In the genomic region with DNA sequence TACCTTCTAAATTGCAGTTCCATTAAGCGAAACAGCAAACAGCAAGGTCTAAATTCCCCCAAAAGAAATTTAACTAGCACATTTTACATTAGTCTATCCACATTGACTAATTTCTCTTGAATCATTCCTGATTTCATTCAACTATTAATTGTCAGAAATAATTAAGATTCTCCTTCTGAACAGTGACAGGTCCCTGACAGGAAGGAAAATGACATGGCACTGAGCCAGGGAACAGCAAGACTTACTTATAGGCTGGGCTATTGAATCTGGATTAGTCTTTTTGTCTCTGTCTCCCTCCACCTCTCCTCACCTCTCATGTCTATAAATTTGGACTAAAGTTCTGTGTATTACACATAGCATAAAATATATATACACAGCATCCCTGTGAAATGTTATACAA, we compare ENCODE assay signal across 30 mouse cellular contexts.
DNase-seq lines count a peak whose midpoint lies in the region; ATAC-seq and TF ChIP-seq lines count a peak whose summit lies in the region.
"Had no signal": no experiment of that assay in that cellular context is flagged by ENCODE, and none has a peak within 500 bp of the region (broad histone marks: within the 10 kb centered on the region; RNA-seq: fewer than 3 reads in every experiment).

No protein-coding gene starts in this region.

- no peak overlapping the region for H3K4me2 ChIP-seq in forebrain, embryonic 14.5 days (ENCODE audit: low read length)
- no peak overlapping the region for H3K4me2 ChIP-seq in forebrain, embryonic 15.5 days (replicated peaks)
- no peak overlapping the region for H3K4me2 ChIP-seq in hindbrain, embryonic 14.5 days (replicated peaks)
- no peak overlapping the region for H3K4me2 ChIP-seq in hindbrain, embryonic 12.5 days (replicated peaks)
- no peak overlapping the region for H3K4me2 ChIP-seq in midbrain, embryonic 14.5 days (ENCODE audit: low read length)
- H3K4me2 ChIP-seq in midbrain, embryonic 15.5 days, result no peak overlapping the region
- H3K4me2 ChIP-seq: embryonic facial prominence, embryonic 12.5 days; embryonic facial prominence, embryonic 15.5 days; forebrain, embryonic 13.5 days; heart, embryonic 12.5 days; heart, embryonic 15.5 days had no signal

- H3K9me3 ChIP-seq in forebrain, embryonic 14.5 days (replicated peaks; ENCODE audit: control insufficient read depth, low read length), result no peaks in the 10 kb centered on the region
- H3K9me3 ChIP-seq in forebrain, embryonic 15.5 days, result no peaks in the 10 kb centered on the region
- H3K9me3 ChIP-seq in hindbrain, embryonic 14.5 days (ENCODE audit: control insufficient read depth, low read length), result no peaks in the 10 kb centered on the region
- H3K9me3 ChIP-seq in hindbrain, embryonic 12.5 days (replicated peaks), result no peaks in the 10 kb centered on the region
- H3K9me3 ChIP-seq in midbrain, embryonic 14.5 days (ENCODE audit: control insufficient read depth, low read length), result no peaks in the 10 kb centered on the region
- H3K9me3 ChIP-seq in midbrain, embryonic 15.5 days, result no peaks in the 10 kb centered on the region
- H3K9me3 ChIP-seq: embryonic facial prominence, embryonic 12.5 days; embryonic facial prominence, embryonic 15.5 days; forebrain, embryonic 13.5 days; G1E; heart, embryonic 12.5 days; heart, embryonic 15.5 days; hindbrain, embryonic 10.5 days had no signal

- no peak for TF ChIP-seq POLR2A in brain, embryonic 14.5 days (IDR thresholded peaks at IDR 0.05; ENCODE audit: borderline replicate concordance, extremely low read depth, insufficient read depth, insufficient read length, poor library complexity, severe bottlenecking)

- peak; percentile 45 for DNase-seq in forebrain, embryonic 14.5 days (ENCODE audit: low spot score)
- peak; percentile 50 for DNase-seq in hindbrain, embryonic 14.5 days (ENCODE audit: low spot score)
- peak; percentile 38 for DNase-seq in midbrain, embryonic 14.5 days
- peak; percentile 77 for DNase-seq in brain, embryonic 14.5 days (ENCODE audit: low read depth)
- DNase-seq: adrenal gland, postnatal 10 days; adrenal gland, postnatal 36 days; B cell, adult 2 months; cerebellum, adult 11-12 months; cerebellum, adult 8-10 months; cerebellum, postnatal 25 days; gastrocnemius, postnatal 25 days; heart, adult 18-20 months; heart, postnatal 10 days; heart, postnatal 36 days; kidney, adult 18-20 months had no signal

- ATAC-seq in forebrain, embryonic 14.5 days, result 0 out of 2 replicates have a peak, but pooled peaks have one; percentile 57
- ATAC-seq in forebrain, embryonic 15.5 days (replicated peaks), result no peak; the same call in 1 of the 2 replicates
- ATAC-seq in hindbrain, embryonic 14.5 days (ENCODE audit: low FRiP score), result no peak
- ATAC-seq in hindbrain, embryonic 12.5 days (ENCODE audit: low FRiP score), result no peak
- no peak for ATAC-seq in midbrain, embryonic 14.5 days (ENCODE audit: low FRiP score, low TSS enrichment)
- ATAC-seq in midbrain, embryonic 15.5 days (replicated peaks), result no peak
- ATAC-seq: forebrain, embryonic 13.5 days; hindbrain, embryonic 16.5 days; inflammation-experienced regulatory T-cells, adult 6 months; intestine, embryonic 16.5 days; Patski had no signal

- 70% methylated on average over 1 of the region's 1 CpGs for WGBS in forebrain, embryonic 14.5 days
- WGBS in forebrain, embryonic 15.5 days, result 80% methylated on average over 1 of the region's 1 CpGs
- 79% methylated on average over 1 of the region's 1 CpGs for WGBS in hindbrain, embryonic 14.5 days
- 86% methylated on average over 1 of the region's 1 CpGs for WGBS in hindbrain, embryonic 12.5 days
- WGBS in midbrain, embryonic 14.5 days, result 92% methylated on average over 1 of the region's 1 CpGs
- WGBS in midbrain, embryonic 15.5 days, result 81% methylated on average over 1 of the region's 1 CpGs

- H3K27me3 ChIP-seq in forebrain, embryonic 14.5 days (replicated peaks; ENCODE audit: control insufficient read depth, insufficient read depth, low read length), result no peaks in the 10 kb centered on the region
- H3K27me3 ChIP-seq in forebrain, embryonic 15.5 days, result no peaks in the 10 kb centered on the region
- H3K27me3 ChIP-seq in hindbrain, embryonic 14.5 days (ENCODE audit: control insufficient read depth, insufficient read depth, low read length), result no peaks in the 10 kb centered on the region
- H3K27me3 ChIP-seq in hindbrain, embryonic 12.5 days, result no peaks in the 10 kb centered on the region
- no peaks in the 10 kb centered on the region for H3K27me3 ChIP-seq in midbrain, embryonic 14.5 days (ENCODE audit: control insufficient read depth, insufficient read depth, low read length)
- no peaks in the 10 kb centered on the region for H3K27me3 ChIP-seq in midbrain, embryonic 15.5 days (replicated peaks)
- H3K27me3 ChIP-seq: CH12.LX; embryonic facial prominence, embryonic 12.5 days; embryonic facial prominence, embryonic 15.5 days; forebrain, embryonic 13.5 days; heart, embryonic 12.5 days; heart, embryonic 15.5 days had no signal

- H3K4me1 ChIP-seq in forebrain, embryonic 14.5 days (ENCODE audit: control insufficient read depth, insufficient read depth, low read length), result no peaks in the 10 kb centered on the region
- peaks cover 1% of the 10 kb centered on the region; the same call in 1 of the 2 replicates for H3K4me1 ChIP-seq in forebrain, embryonic 15.5 days
- H3K4me1 ChIP-seq in hindbrain, embryonic 14.5 days (replicated peaks; ENCODE audit: control insufficient read depth, insufficient read depth, low read length), result no peaks in the 10 kb centered on the region
- no peaks in the 10 kb centered on the region for H3K4me1 ChIP-seq in hindbrain, embryonic 12.5 days
- no peaks in the 10 kb centered on the region for H3K4me1 ChIP-seq in midbrain, embryonic 14.5 days (ENCODE audit: control insufficient read depth, insufficient read depth, low read length)
- no peaks in the 10 kb centered on the region for H3K4me1 ChIP-seq in midbrain, embryonic 15.5 days
- H3K4me1 ChIP-seq: embryonic facial prominence, embryonic 12.5 days; embryonic facial prominence, embryonic 15.5 days; forebrain, embryonic 13.5 days; heart, embryonic 12.5 days; heart, embryonic 15.5 days; hindbrain, embryonic 10.5 days had no signal

- H3K27ac ChIP-seq in forebrain, embryonic 14.5 days (ENCODE audit: low read depth, low read length), result no peak overlapping the region
- no peak overlapping the region for H3K27ac ChIP-seq in forebrain, embryonic 15.5 days (replicated peaks)
- no peak overlapping the region for H3K27ac ChIP-seq in hindbrain, embryonic 14.5 days
- no peak overlapping the region for H3K27ac ChIP-seq in hindbrain, embryonic 12.5 days
- H3K27ac ChIP-seq in midbrain, embryonic 14.5 days (replicated peaks; ENCODE audit: low read depth, low read length), result no peak overlapping the region
- H3K27ac ChIP-seq in midbrain, embryonic 15.5 days, result no peak overlapping the region
- H3K27ac ChIP-seq: embryonic facial prominence, embryonic 12.5 days; embryonic facial prominence, embryonic 15.5 days; forebrain, embryonic 13.5 days; heart, embryonic 15.5 days; hindbrain, embryonic 10.5 days had no signal

- no peak overlapping the region for H3K9ac ChIP-seq in forebrain, embryonic 14.5 days (ENCODE audit: low read length)
- H3K9ac ChIP-seq in forebrain, embryonic 15.5 days (replicated peaks), result no peak overlapping the region
- no peak overlapping the region for H3K9ac ChIP-seq in hindbrain, embryonic 14.5 days
- H3K9ac ChIP-seq in hindbrain, embryonic 12.5 days, result no peak overlapping the region
- H3K9ac ChIP-seq in midbrain, embryonic 14.5 days (replicated peaks; ENCODE audit: low read length), result no peak overlapping the region
- no peak overlapping the region for H3K9ac ChIP-seq in midbrain, embryonic 15.5 days
- H3K9ac ChIP-seq: embryonic facial prominence, embryonic 12.5 days; embryonic facial prominence, embryonic 15.5 days; forebrain, embryonic 13.5 days; heart, embryonic 12.5 days; heart, embryonic 15.5 days had no signal

- TF ChIP-seq CTCF in brain, embryonic 14.5 days (IDR thresholded peaks at IDR 0.05; ENCODE audit: borderline replicate concordance, extremely low read depth, insufficient read depth, insufficient read length), result no peak

- H3K4me3 ChIP-seq in forebrain, embryonic 14.5 days (ENCODE audit: low read depth, low read length), result no peak overlapping the region
- no peak overlapping the region for H3K4me3 ChIP-seq in forebrain, embryonic 15.5 days
- no peak overlapping the region for H3K4me3 ChIP-seq in hindbrain, embryonic 14.5 days (replicated peaks; ENCODE audit: low read length)
- H3K4me3 ChIP-seq in hindbrain, embryonic 12.5 days, result no peak overlapping the region
- no peak overlapping the region for H3K4me3 ChIP-seq in midbrain, embryonic 14.5 days (replicated peaks; ENCODE audit: low read depth, low read length)
- H3K4me3 ChIP-seq in midbrain, embryonic 15.5 days, result no peak overlapping the region
- H3K4me3 ChIP-seq: embryonic facial prominence, embryonic 12.5 days; embryonic facial prominence, embryonic 15.5 days; forebrain, embryonic 13.5 days; heart, embryonic 12.5 days; heart, embryonic 15.5 days; hindbrain, embryonic 10.5 days had no signal

- no peaks in the 10 kb centered on the region for H3K36me3 ChIP-seq in forebrain, embryonic 14.5 days (ENCODE audit: control insufficient read depth, insufficient read depth, low read length)
- H3K36me3 ChIP-seq in forebrain, embryonic 15.5 days, result no peaks in the 10 kb centered on the region
- no peaks in the 10 kb centered on the region for H3K36me3 ChIP-seq in hindbrain, embryonic 14.5 days (replicated peaks; ENCODE audit: control insufficient read depth, insufficient read depth)
- H3K36me3 ChIP-seq in hindbrain, embryonic 12.5 days, result no peaks in the 10 kb centered on the region
- no peaks in the 10 kb centered on the region for H3K36me3 ChIP-seq in midbrain, embryonic 14.5 days (ENCODE audit: control insufficient read depth, insufficient read depth, low read length)
- H3K36me3 ChIP-seq in midbrain, embryonic 15.5 days (replicated peaks), result no peaks in the 10 kb centered on the region
- H3K36me3 ChIP-seq: embryonic facial prominence, embryonic 12.5 days; embryonic facial prominence, embryonic 15.5 days; G1E; heart, embryonic 12.5 days; heart, embryonic 15.5 days; hindbrain, embryonic 10.5 days had no signal
